Mouse (Mus musculus) liver, embryonic 14.5 days (tissue): ENCODE measurements around the gene Dnm1. TPM values are rescaled to one million over a fixed set of nuclear protein-coding genes. Genes with fewer than 3 reads are reported as not detected.

Experiments
- ATAC-seq: fragments of 200-750 bp; cut with Nextera tagmentation; 2 replicates; pipeline ENCODE4 v1.8.0; 2017; ENCODE audit warnings: moderate number of reproducible peaks, mild to moderate bottlenecking, moderate library complexity; ENCODE audit not compliant: insufficient read depth
- DNase-seq, 3 experiments: peaks; one replicate each; pipeline ENCODE4 v3.0.0-alpha.2; 2012 to 2013; ENCODE audit warnings: low read depth in 3 of 3, low spot score in 3 of 3
- H3K27ac ChIP-seq: fragments of 300-500 bp; sonication (generic); 2 replicates; pipeline ENCODE4 v1.5.1; 2014; ENCODE audit warnings: moderate library complexity, mild to moderate bottlenecking, control low read depth, inconsistent platforms
- H3K27me3 ChIP-seq: fragments of 300-500 bp; sonication (generic); 2 replicates; pipeline ENCODE4 v1.6.1; 2014; ENCODE audit warnings: mild to moderate bottlenecking, low read length, moderate library complexity; ENCODE audit not compliant: control insufficient read depth, insufficient read depth
- H3K36me3 ChIP-seq: fragments of 300-500 bp; sonication (generic); replicated peaks from 2 replicates; pipeline ENCODE4 v1.6.1; 2014; ENCODE audit warnings: low read depth; ENCODE audit not compliant: control insufficient read depth, insufficient read depth
- H3K4me1 ChIP-seq, 2 experiments: fragments of 200-500 bp in 1 of 2; fragments of 300-500 bp in 1 of 2; sonication (generic) in 1 of 2; replicated peaks; 2 replicates each; pipeline ENCODE4 v1.6.1; 2012 to 2014; ENCODE audit warnings: antibody characterized with exemption in 1 of 2, inconsistent platforms in 1 of 2, low read length in 1 of 2; ENCODE audit not compliant: control insufficient read depth in 2 of 2, insufficient read depth in 2 of 2
- H3K4me2 ChIP-seq: fragments of 300-500 bp; sonication (generic); 2 replicates; pipeline ENCODE4 v1.6.1; 2014; ENCODE audit warnings: low read depth, mild to moderate bottlenecking, control low read depth, moderate library complexity
- H3K4me3 ChIP-seq, 2 experiments: fragments of 200-500 bp in 1 of 2; fragments of 300-500 bp in 1 of 2; sonication (generic) in 1 of 2; 2 replicates each; pipeline ENCODE4 v1.5.1; 2012 to 2014; ENCODE audit warnings: low read depth in 2 of 2, low read length in 2 of 2, mild to moderate bottlenecking in 2 of 2, control low read depth in 1 of 2, inconsistent platforms in 1 of 2, moderate library complexity in 1 of 2; ENCODE audit not compliant: insufficient read depth in 1 of 2
- H3K9ac ChIP-seq: fragments of 300-500 bp; sonication (generic); replicated peaks from 2 replicates; pipeline ENCODE4 v1.6.1; 2014; ENCODE audit warnings: mild to moderate bottlenecking, control low read depth, moderate library complexity
- H3K9me3 ChIP-seq: fragments of 300-500 bp; sonication (generic); 2 replicates; pipeline ENCODE4 v1.6.1; 2016; ENCODE audit warnings: low read length, mixed read lengths; ENCODE audit not compliant: control insufficient read depth
- CTCF ChIP-seq: IDR thresholded peaks from 2 replicates; pipeline ENCODE4 v1.5.1; 2016; ENCODE audit warnings: antibody characterized with exemption, low read depth, control low read depth
- EP300 ChIP-seq: IDR thresholded peaks from 2 replicates; pipeline ENCODE4 v1.6.1; 2016; ENCODE audit warnings: antibody characterized with exemption, low read depth
- WGBS: fragments of 180-500 bp; shearing (Covaris S2); extraction: QIAGEN DNeasy Blood & Tissue Kit; methylation state at CpG from one replicate; pipeline ENCODE4 v1.1.7; 2014; ENCODE audit not compliant: insufficient replicate concordance; 5-methylcytosine and 5-hydroxymethylcytosine counted together
- polyA plus RNA-seq, 2 experiments: library from polyadenylated mRNA; depleted of rRNA in 1 of 2; stranded (reverse) in 1 of 2; unstranded in 1 of 2; fragments of >200 nt; fragmentation: Nextera tagmentation in 1 of 2; extraction: Ambion mirVana in 1 of 2; gene quantifications; 2 replicates each; pipeline versions ENCODE4 v1.2.1 to v1.2.3; 2012 to 2014

Gene Dnm1
- polyA plus RNA-seq, 2 experiments, result 0.43 to 2.9 TPM

- no peaks in the 10 kb centered on the region for H3K27me3 ChIP-seq
- WGBS, result 2% methylated on average over 29 of the region's 29 CpGs
- DNase-seq, result peak in 2 of 3 experiments; percentile 22 to 50
- no peaks in the 10 kb centered on the region for H3K9me3 ChIP-seq
- peak; percentile 58 for ATAC-seq
- H3K4me2 ChIP-seq, result peak overlapping the region; percentile 97
- peaks cover 6 to 13% of the 10 kb centered on the region in 2 experiments for H3K4me1 ChIP-seq
- H3K9ac ChIP-seq, result peak overlapping the region; percentile 84
- TF ChIP-seq CTCF (no peak), EP300 (no peak)
- no peaks in the 10 kb centered on the region for H3K36me3 ChIP-seq
- H3K4me3 ChIP-seq, result peak overlapping the region; percentile 84
- H3K27ac ChIP-seq, result peak overlapping the region; percentile 57
Measured at GRCm38 (mm10) chr2:32288371-32288931, 64.7 kb downstream of the Dnm1 start.

GRCm38 (mm10) chr2:32287923-32288367 is 65.2 kb downstream of the Dnm1 start, which contains the start of gene Swi5:
Gene Swi5, minus strand, starts transcription at chr2:32288075.
- WGBS, result under 1% methylated on average over 38 of the region's 41 CpGs
- H3K4me1 ChIP-seq, result peaks cover 6 to 13% of the 10 kb centered on the region in 2 experiments

GRCm38 (mm10) chr2:32287334-32287840 is 65.8 kb downstream of the Dnm1 start, which contains the start of gene Golga2:
Gene Golga2, plus strand, starts transcription at chr2:32287384.
- Histone ChIP-seq H3K4me1 (peaks cover 6 to 15% of the 10 kb centered on the region in 2 experiments), H3K4me2 (peak within 1 kb of the TSS; percentile 97), H3K36me3 (no peaks in the 10 kb centered on the region), H3K9ac (peak within 1 kb of the TSS; percentile 94), H3K27me3 (no peaks in the 10 kb centered on the region), H3K9me3 (no peaks in the 10 kb centered on the region), H3K4me3 (peak within 1 kb of the TSS; percentile 84), H3K27ac (peak within 1 kb of the TSS; percentile 67)
- TF ChIP-seq EP300 (no peak), CTCF (no peak)
- DNase-seq (no peak), ATAC-seq (peak; percentile 19; the same call in 1 of the 2 replicates)
- under 1% methylated on average over 23 of the region's 23 CpGs for WGBS

More at GRCm38 (mm10) chr2:32287923-32288367, 65.2 kb downstream of the Dnm1 start, which contains the start of gene Swi5:
- Histone ChIP-seq H3K4me2 (peak within 1 kb of the TSS; percentile 97), H3K27ac (peak within 1 kb of the TSS; percentile 67), H3K36me3 (no peaks in the 10 kb centered on the region), H3K4me3 (peak within 1 kb of the TSS; percentile 84), H3K27me3 (no peaks in the 10 kb centered on the region), H3K9ac (peak within 1 kb of the TSS; percentile 94), H3K9me3 (no peaks in the 10 kb centered on the region)
- ATAC-seq (peak; percentile 98), DNase-seq (peak; percentile 99)
- TF ChIP-seq EP300 (no peak), CTCF (no peak)

- Histone ChIP-seq H3K27me3 (no peaks in the 10 kb centered on the region), H3K36me3 (peaks cover 13% of the 10 kb centered on the region)
- WGBS, result 59% methylated on average over 3 of the region's 3 CpGs
Measured at GRCm38 (mm10) chr2:32283986-32284385, 69.2 kb downstream of the Dnm1 start.

GRCm38 (mm10) chr2:32282727-32283126 is 70.4 kb downstream of the Dnm1 start:
- Histone ChIP-seq H3K4me1 (peaks cover 0 to 7% of the 10 kb centered on the region in 2 experiments; a peak in 3 of 4 replicates), H3K4me2 (no peak overlapping the region), H3K27ac (no peak overlapping the region), H3K9me3 (no peaks in the 10 kb centered on the region), H3K9ac (no peak overlapping the region), H3K36me3 (peaks cover 19% of the 10 kb centered on the region), H3K4me3 (no peak overlapping the region), H3K27me3 (no peaks in the 10 kb centered on the region)
- 0 out of 2 replicates have a peak, but pooled peaks have one; percentile 31 for ATAC-seq
- peak; percentile 43 to 47 (median 47) for DNase-seq
- TF ChIP-seq EP300 (no peak), CTCF (peak; percentile 91)
- 51% methylated on average over 1 of the region's 1 CpGs for WGBS

More at GRCm38 (mm10) chr2:32283986-32284385, 69.2 kb downstream of the Dnm1 start:
- H3K9ac ChIP-seq, result no peak overlapping the region
- H3K4me1 ChIP-seq, result peaks cover 2 to 10% of the 10 kb centered on the region in 2 experiments
- DNase-seq (no peak), ATAC-seq (no peak)
- no peak overlapping the region for H3K27ac ChIP-seq
- no peaks in the 10 kb centered on the region for H3K9me3 ChIP-seq
- TF ChIP-seq EP300, result no peak
- TF ChIP-seq CTCF, result no peak
- no peak overlapping the region for H3K4me3 ChIP-seq
- no peak overlapping the region for H3K4me2 ChIP-seq
